Mouse (Mus musculus) layer of hippocampus, adult 2 months (tissue): ENCODE measurements at regions not wholly inside any gene's neighbourhood (a gene's known extent, or its start where the extent isn't known, plus 50 kb on each side); places are given as distances from the start of the nearest gene placed in this dataset.

Experiments used
- DNase-seq, 2 experiments: peaks; one replicate each; pipeline ENCODE4 v3.0.0; 2022; ENCODE audit warnings: low spot score in 2 of 2
- H3K27ac ChIP-seq: fragments of 200-600 bp; 2 replicates; pipeline ENCODE4 v1.8.1; 2022
- H3K4me3 ChIP-seq: fragments of 200-600 bp; 2 replicates; pipeline ENCODE4 v1.8.1; 2022; ENCODE audit warnings: mild to moderate bottlenecking
- CTCF ChIP-seq: fragments of 200-600 bp; conservative IDR thresholded peaks from 2 replicates; pipeline ENCODE4 v1.8.1; 2022; ENCODE audit warnings: antibody characterized with exemption, mild to moderate bottlenecking, moderate library complexity

DNA sequence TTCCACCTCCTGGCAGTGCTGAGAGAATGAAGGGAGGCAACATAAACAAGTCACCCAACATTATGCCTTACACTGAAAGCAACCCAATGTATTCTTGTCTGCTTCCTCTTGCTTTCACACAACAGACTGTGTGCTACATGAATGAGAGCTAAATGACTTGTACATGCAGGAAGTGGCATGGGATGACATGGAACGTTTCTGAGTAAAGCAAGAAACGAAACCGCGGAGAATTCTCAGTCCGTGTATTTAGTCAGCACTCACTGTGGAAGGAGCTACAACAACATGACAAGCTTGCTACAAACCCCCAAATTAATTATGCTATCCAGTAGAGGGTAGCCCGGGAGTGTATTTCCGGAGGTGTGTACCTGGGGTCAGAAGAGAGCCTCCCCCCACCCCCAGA is 349.4 kb upstream of the Fam92a start:
- H3K4me3 ChIP-seq: no peak overlapping the region
- H3K27ac ChIP-seq: no peak overlapping the region
- TF ChIP-seq CTCF: no peak
- DNase-seq: no peak

DNA sequence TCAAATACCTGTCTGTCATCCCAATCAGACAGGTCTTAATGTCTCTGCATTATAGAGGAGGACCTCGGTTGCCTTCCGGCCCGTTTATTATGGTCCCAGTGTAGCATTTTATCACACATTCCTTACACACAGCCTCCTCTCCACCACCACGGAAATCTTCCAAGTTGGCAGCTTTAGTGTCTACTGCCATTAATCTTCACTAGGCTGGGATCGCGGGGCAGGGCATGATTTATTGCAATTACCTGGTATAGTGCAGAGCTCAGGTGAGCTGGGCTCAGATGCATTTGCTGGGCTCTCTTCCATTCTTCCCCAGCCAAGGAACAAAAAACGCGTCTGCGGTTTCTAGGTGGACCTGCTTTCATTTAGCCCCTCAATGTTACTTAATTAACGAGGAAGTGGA is 344.7 kb upstream of the Fam92a start:
- Histone ChIP-seq H3K4me3 (no peak overlapping the region), H3K27ac (no peak overlapping the region)
- no peak for DNase-seq
- no peak for TF ChIP-seq CTCF

GRCm38 (mm10) chr4:12511656-12512385 is 340.0 kb upstream of the Fam92a start:
- Histone ChIP-seq H3K4me3 (no peak overlapping the region), H3K27ac (no peak overlapping the region)
- TF ChIP-seq CTCF: no peak
- peak; percentile 86 to 91 for DNase-seq

GRCm38 (mm10) chr4:12506851-12507551 is 335.2 kb upstream of the Fam92a start:
- TF ChIP-seq CTCF: peak; percentile 33
- DNase-seq: no peak
- no peak overlapping the region for H3K27ac ChIP-seq
- H3K4me3 ChIP-seq: no peak overlapping the region

GRCm38 (mm10) chr4:12501086-12501485 is 329.3 kb upstream of the Fam92a start:
- H3K27ac ChIP-seq: no peak overlapping the region
- H3K4me3 ChIP-seq: no peak overlapping the region
- no peak for TF ChIP-seq CTCF
- DNase-seq: no peak

GRCm38 (mm10) chr4:12498426-12498825 is 326.6 kb upstream of the Fam92a start:
- DNase-seq: no peak
- no peak overlapping the region for H3K4me3 ChIP-seq
- no peak for TF ChIP-seq CTCF
- H3K27ac ChIP-seq: no peak overlapping the region

DNA sequence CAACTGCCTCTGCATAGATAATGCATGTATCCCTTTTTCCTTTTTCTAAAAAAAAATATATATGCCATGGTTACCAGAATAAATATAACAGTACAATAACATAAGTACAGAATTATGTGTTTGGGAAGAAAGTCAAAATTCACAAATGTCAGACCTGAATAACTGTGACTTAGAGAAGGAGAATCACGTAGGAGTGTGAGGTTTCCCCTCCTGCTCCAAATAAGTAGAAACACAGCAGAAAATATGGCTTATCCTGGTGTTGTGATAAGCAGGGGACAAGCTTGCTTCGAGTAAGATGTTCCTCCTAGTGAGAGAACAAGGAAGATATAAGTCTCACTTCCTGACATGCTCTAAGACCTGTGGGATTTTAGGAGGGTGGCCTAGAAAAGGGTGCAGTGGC is 320.7 kb upstream of the Fam92a start:
- Histone ChIP-seq H3K27ac (no peak overlapping the region), H3K4me3 (no peak overlapping the region)
- DNase-seq: no peak
- no peak for TF ChIP-seq CTCF

DNA sequence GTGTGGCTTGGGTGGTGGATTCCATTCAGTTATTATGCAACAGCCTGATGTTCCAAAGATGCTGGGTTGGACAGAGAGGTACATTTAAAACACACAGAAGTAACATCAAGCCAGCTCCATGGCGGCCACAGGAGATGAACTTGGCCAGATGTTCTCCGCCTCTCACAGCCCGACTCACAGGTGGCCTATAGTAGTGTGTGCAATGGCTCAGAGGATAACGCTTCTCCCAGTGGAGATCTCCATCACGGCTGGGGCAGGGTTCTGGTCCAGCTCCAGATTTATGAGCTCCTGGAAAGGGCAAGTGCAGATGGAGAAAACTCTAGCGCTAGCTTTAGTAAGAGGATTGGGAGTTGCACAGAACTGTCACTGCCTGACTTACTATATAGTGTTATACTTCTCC is 319.5 kb upstream of the Fam92a start:
- H3K27ac ChIP-seq: no peak overlapping the region
- no peak for TF ChIP-seq CTCF
- no peak overlapping the region for H3K4me3 ChIP-seq

GRCm38 (mm10) chr4:12490066-12490465 is 318.3 kb upstream of the Fam92a start:
- H3K27ac ChIP-seq: no peak overlapping the region
- no peak for DNase-seq
- no peak overlapping the region for H3K4me3 ChIP-seq
- no peak for TF ChIP-seq CTCF

More for the DNA sequence above, 319.5 kb upstream of the Fam92a start:
- no peak for DNase-seq

DNA sequence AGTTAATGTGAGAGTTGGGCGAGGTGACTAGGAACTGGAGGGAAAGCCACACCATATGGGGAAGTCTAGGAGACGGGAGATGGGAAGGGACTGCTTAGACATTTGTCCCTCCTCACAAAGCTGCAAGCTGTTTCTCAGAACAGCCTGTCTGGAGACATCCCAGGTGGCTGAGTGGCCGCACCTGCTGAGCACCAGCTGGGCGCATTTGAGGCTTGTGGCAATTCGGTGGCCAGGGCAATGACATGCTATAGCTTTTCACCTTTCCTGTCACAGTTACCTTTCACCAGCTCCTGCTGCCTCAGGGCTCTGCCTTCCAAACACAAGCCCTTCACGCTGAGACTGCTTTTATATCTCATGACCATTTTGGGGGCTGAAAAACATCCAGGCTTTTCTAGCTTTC is 317.5 kb upstream of the Fam92a start:
- DNase-seq: no peak
- Histone ChIP-seq H3K4me3 (no peak overlapping the region), H3K27ac (no peak overlapping the region)
- TF ChIP-seq CTCF: no peak

DNA sequence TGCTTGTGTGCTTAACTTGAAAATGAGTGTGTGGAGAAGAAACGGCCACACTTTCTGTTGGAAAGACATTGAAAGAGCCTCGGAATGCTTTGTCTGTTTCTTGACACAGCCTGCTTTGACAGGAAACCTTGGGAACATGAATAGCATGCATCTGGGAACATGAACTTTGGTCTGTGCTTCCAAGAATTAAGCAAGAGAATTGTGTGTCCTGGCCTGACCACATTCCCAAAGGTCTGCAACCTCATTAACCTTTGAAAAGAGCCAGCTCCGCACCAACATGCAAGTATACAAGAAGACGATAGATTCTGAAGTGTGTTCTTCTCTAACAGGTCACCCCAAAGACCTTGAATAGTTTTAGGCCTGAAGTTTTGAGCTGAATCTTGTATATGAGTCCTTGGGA is 309.7 kb upstream of the Fam92a start:
- no peak overlapping the region for H3K27ac ChIP-seq
- TF ChIP-seq CTCF: no peak
- DNase-seq: no peak
- no peak overlapping the region for H3K4me3 ChIP-seq

- DNase-seq: no peak
- no peak for TF ChIP-seq CTCF
- H3K4me3 ChIP-seq: no peak overlapping the region
- H3K27ac ChIP-seq: no peak overlapping the region
Measured at GRCm38 (mm10) chr4:12476717-12477116, 304.9 kb upstream of the Fam92a start.

DNA sequence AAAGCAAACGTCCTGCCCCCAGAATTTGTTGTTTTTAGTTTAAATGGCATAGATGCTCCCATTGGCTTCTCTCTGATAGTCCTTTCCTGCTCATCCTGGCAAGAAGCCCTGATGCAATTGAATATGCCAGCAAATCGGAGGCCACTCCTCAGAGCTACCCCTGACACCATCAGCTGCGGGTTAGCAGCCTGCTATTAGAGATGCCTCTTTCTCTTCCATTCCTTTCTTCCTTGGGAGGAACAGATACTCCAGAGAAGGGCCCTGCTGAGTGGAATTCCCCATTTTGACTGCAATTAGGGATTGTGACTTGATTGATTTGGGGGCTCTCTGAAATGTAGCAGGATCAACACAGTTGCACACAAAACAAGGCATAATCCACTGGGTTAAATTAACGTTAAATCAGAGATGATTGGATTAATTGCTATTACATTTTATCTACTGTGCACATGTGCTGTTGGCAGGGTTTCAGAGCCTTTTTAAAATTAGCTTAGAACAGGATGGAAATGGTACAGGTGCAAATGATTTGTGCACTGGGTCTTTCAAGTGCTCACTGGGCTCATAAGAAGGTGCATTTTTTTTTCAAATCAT is 303.3 kb upstream of the Fam92a start:
- no peak overlapping the region for H3K4me3 ChIP-seq
- no peak for DNase-seq
- TF ChIP-seq CTCF: no peak
- H3K27ac ChIP-seq: 0 out of 2 replicates have a peak overlapping the region, but pooled peaks have one; percentile 25

- no peak for DNase-seq
- no peak overlapping the region for H3K4me3 ChIP-seq
- H3K27ac ChIP-seq: no peak overlapping the region
- TF ChIP-seq CTCF: no peak
Measured at GRCm38 (mm10) chr4:12474421-12474820, 302.6 kb upstream of the Fam92a start.
